Mouse (Mus musculus) erythroblast, adult 5-6 weeks (primary cell): Measurements from ENCODE around the gene Zfp385c. TPM values are rescaled to one million over a fixed set of nuclear protein-coding genes. Genes with fewer than 3 reads are reported as not detected.
A peak's percentile ranks its signal among the peaks of the same experiment; 100 is the strongest.

Experiments
- ATAC-seq: replicated peaks from 2 replicates; pipeline ENCODE4 v1.8.0; 2016; ENCODE audit warnings: moderate number of reproducible peaks, mild to moderate bottlenecking, moderate TSS enrichment, inconsistent platforms; ENCODE audit not compliant: poor library complexity, low FRiP score, severe bottlenecking
- total RNA-seq, 2 experiments: library from RNA; stranded (forward) in 1 of 2; stranded (reverse) in 1 of 2; fragments of 150-400 nt in 1 of 2; fragments of 200-764, 138-1000 nt in 1 of 2; gene quantifications; 2 replicates each; pipeline versions ENCODE4 v1.2.3 to v1.2.4; 2015 to 2017; ENCODE audit warnings: low replicate concordance in 2 of 2

Zfp385c gene
- total RNA-seq (2015; ENCODE audit: low replicate concordance) (0.63 TPM in 1 of 2 replicates, not detected in the other), total RNA-seq (2017; ENCODE audit: low replicate concordance) (not detected in 2 replicates)

DNA sequence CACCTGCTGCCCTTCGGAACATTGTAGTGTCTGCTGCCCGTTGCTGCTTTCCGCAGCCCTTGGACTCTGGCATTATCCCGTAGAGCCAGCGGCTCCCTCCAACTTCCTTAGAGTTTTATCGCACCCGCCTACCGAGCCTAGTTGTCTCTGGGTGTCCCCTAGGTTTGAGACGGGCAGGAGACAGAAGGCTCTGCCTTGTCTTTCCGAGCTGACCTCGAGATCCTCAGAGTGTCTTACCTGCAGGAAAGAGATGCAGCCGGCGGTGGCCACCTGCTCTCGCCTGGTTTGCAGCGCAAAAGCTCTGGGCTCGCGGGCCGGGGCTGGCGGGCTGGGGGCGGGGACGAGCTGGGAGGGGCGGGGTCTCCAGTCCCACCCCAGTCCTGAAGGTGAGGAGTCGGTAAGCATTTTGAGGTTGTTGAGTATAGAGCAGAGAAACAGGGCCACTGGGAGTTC is at the start of gene Zfp385c:
Gene Zfp385c (minus strand): TSS at position 292 of the 453 bp plus-strand sequence.
- no peak for ATAC-seq

DNA sequence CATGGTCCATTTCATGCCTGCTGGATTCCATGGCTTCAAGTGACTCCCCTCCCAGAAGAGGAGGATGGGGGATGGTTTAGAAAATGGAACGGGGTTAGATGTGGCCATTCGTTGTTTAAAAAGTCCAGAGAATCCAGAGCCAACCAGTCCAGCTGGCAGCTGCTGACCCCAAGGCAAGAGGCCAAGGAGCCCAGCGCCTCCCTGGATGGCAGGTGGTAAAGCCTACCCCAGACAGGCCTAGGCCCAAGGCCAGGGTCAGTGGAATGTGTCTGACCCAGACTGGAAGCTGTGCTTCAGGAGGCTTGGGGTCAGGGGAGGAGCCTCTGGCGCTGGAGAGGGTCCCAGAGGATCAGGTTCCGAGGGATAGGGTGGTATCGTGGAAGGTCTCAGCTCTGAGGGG is 49.1 kb upstream of the Zfp385c start:
- no peak for ATAC-seq

DNA sequence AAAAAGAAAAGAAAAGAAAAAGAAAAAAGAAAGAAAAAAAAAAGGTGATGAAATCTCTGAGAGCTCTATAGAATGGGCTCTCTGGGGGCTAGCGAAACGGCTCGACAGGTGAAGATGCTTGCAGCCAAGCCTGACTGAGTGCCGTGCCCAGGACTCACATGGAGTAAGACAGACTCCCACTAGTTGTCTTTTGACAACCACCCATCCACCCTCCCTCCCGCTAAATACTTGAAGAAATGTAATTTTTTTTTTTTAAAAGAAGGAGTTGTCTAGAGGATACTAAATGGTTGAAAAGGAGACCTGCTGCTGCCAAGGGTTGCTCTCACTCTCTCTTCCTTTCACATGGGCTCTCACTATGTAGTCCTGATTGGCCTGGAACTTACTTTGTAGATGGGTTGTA is 46.5 kb upstream of the Zfp385c start:
- no peak for ATAC-seq

DNA sequence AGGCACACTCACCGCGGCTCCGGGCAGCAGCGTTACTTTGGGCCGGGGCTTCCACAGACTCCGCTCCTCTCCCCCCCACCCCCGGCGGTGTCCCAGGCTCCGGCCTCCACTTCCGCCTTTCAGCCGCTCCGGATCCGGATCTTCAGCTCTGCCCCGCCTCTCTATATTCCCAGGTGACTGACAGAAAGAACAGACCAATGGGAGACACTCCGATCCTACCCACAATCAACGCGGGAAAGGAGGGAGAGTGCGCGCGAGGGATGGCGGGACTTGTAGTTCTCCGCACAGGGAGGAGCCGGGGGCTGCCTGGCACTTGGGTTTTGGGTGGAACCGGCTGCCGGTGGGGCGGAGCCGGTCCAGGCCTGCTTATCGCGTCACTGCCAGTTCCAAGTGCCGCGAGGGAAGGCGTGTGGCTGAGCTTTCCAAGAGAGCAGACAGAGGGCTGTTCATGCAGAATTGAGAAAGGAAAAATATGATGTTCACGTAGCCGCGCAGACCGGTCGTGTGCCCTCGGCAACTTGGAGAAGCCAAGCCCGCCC is 45.9 kb upstream of the Zfp385c start, which contains the start of gene Rab5c:
Gene Rab5c (minus strand): TSS at position 150 of the 539 bp plus-strand sequence.
- peak; percentile 89 for ATAC-seq

DNA sequence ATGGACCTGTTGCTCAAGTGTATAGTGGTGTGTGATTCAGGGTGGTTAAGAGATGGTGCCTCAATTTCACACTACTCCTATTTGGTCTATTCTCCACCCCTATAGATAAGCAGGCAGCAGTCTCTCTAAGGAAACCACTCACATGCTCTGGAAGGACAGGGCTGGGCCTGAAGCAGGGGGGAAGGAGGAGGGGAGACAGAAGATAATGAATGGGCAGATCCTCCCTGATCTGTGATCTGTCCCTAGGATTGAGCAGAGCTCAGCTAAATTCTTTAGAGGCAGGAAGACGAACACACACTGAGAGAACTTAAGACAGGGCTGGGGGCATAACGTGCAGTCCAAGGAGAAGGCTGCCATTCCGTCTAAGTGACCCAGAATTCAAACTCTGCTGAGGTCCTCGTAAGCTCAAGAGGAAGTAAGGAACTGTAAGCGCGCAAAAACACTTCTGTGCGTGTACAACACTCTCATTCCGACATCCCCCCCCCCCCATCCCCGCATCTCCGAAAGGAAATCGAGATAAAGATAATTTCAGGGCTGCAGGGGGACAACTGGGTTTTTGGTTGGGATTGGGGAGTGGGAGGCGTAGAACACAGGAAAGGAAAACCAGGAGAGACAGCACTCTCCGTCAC is 45.0 kb upstream of the Zfp385c start:
- peak; percentile 56 for ATAC-seq

DNA sequence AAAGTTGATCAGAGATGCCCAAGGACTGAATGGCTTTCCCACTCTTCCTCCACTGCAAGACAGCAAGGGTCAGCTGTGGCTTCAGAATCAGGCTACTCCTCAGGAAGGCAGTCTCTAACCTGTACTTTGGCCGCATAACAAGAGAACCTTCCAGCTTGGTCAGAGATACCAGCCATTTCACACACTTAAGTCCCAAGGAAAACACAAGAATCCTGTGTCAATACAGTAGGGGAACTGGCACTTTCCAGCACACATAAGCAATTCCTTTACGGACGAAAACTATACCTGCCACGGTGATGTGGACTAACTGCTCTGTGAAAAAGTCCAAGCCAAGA is 44.5 kb upstream of the Zfp385c start:
- no peak for ATAC-seq

DNA sequence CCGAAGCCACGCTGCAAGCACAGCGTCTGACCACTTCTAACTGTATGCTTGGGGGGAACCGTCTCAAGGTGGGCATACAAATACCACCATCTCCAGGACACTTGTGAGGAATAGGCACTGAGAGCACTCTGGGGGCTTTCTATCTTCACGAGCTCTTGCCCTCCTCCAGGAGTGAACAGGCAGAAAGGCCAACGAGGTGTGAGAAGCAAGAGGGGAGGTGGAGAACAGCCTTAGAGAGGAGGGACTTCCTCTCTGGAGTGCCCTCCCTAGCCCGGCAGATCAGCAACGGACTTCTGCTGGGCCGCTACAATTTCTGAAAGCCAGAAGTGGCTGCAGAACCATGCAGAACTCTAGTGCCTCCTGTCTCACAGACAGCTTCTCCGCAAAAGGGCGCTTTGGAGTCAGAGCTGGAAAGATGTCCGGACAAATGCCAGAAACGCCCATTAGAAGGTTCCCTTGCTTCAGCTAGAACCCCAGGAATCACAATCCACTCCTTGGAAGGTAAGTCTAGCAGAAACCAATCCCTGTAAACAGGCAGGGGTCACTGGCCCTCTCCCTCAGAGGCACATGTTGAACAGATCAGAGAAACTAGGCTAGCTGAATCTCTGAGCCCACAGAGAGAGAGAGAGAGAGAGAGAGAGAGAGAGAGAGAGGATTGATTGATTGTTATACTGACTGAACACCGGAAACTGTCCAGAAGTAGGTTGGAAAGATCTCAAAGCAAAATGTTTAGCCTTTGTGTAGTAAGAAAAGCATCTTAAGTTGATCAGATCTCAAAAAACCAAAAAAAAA is 43.9 kb upstream of the Zfp385c start:
- ATAC-seq, result peak; percentile 28

DNA sequence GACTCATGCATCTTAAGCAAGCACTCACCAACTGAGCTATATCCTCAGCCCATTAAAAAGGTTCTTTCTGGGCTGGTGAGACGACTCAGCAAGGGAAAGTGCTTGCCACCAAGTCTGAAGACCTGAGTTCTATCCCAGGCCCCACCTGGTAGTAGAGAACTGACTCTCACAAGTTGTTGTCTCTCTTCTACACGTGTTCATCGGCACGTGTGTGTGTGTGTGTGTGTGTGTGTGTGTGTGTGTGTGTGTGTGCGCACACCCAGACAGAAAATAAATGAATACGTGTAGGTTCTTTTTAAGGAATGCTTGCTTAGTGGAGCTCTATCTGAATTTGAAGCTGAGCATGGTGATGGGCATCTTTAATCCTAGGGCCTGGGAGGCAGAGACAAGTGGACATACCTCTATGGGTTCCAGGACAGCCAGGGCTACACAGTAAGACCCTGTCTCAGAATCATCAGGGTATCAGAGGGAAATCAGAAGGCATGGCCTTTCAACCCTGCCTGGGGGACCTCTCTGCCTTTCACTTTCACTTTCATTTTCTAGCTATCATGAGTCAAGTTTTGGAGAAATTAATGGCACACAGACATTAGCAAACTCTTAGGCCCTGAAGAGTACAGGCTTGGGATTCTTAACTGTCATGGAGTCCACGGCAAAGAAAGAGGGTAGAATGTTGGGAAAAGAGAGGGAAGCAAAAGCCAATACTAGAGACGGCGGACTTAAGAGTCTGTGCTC is 43.0 kb upstream of the Zfp385c start:
- no peak for ATAC-seq

DNA sequence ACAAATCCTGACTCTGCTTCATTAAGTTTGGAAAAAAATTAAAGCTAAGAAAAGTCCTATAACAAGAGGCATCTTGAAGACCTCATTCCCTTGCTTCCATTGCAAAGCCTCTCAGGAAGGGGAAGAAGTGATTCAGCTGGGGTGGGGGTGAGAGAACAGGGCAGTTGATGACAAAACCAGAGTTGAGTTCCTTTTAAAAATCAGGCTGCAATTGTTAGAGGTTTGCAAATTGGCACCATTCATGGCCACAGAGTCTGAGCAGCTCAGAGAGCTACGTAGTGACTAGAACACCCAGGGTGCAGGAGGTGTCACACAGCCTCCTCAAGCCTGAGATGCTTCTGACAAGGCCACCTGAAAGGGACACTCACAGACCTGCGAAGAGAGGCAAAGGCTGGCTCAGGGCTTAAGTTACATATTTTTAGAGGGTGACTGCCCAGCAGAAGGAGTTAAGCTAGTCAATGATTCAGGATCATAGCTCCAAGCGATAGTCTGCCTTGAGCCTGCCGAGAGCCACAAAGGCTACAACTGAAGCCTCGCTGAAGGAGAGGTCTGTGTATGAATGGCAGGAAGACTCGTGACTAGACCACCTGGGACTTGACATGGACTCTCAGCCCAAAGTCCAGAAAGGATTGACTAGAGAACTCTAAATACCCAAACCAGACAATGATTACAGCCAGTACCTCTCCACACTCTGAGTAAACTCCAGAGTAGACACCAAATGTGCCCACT is 38.4 kb upstream of the Zfp385c start:
- ATAC-seq, result no peak

DNA sequence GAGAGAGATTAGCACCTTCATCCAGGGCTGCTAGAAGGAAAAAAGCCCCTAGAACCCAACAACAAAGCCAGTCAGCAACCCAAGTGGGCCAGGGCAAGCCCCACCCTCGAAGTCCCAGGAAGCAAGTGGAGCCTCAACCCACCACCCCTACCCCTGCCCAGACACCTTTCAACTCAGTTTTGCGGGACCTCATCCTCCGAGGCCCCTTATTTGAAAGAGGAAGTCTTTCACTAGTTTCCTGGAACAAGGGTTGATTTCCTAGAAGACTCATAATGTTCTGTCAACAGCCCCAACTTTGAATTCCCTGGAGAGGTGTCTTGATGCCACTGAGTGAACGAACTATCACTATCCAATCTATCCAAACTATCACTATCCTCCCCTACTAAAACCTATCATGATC is 37.7 kb upstream of the Zfp385c start:
- no peak for ATAC-seq

DNA sequence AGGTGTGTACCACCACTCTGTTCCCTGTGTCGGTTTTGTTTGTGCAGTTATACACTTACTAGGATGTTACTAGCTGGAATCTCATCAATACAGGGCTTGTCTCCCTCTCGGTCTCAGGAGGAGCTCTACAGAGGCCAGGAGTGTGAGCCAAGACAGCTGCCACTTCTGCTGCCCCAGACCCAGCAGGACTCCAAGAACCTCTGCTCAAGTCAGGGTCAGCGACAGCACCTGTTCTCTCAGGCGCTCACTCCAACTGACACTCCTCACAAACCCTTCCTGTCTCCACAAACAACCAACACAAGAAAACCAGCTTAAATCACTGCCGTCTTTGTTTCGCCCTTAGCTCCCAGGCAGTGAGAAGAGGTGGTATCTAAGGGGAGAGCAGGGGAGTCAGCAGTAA is 36.3 kb upstream of the Zfp385c start:
- no peak for ATAC-seq

DNA sequence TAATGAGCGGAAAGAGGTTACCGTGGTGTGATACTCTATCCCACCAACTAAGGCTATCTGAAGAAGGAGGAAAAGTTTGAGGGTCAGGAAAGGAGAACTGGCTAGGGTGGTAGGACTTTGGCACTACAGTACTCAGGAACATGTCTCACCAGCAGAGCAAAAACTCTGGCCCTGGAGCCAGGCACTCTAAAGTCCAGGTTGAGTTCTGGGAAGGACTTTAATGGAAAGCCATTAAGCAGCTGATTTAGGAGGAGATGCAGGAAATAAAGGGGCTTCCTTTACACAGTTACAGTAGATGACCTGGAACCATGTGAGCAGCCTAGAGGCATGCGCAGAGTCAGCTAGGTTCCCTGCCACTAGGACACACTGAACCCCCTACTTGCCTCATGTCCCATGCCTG is 34.9 kb upstream of the Zfp385c start:
- no peak for ATAC-seq

DNA sequence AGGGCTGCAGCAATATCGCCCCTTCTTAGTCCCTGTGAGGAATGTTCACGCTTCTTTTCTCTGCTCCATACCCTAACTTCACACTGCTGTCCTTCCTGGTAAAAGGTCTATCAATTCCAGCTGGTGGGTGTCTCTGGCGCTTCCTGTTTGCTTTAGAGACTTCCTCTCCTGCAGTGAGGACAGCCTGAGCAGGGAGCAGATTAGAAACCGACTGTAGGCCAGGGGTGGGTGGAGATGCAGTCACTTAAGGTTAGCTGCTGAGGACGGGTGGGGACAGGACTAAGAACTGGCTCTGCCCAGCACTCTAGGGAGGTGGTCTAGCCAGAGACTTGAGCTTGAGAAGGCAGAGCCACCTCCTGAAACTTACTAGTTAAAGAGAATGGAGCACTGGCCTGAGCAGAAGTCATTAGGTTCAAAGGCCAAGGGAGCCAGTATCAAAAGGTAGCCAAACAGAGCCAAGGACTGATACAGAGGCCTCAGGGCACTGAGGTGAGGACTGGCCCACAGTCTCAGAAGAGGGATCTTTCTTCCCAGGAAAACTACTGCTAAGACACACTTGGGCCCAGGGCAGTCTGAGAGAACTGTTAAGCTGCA is 32.8 kb upstream of the Zfp385c start:
- ATAC-seq, result 0 out of 2 replicates have a peak, but pooled peaks have one; percentile 16

DNA sequence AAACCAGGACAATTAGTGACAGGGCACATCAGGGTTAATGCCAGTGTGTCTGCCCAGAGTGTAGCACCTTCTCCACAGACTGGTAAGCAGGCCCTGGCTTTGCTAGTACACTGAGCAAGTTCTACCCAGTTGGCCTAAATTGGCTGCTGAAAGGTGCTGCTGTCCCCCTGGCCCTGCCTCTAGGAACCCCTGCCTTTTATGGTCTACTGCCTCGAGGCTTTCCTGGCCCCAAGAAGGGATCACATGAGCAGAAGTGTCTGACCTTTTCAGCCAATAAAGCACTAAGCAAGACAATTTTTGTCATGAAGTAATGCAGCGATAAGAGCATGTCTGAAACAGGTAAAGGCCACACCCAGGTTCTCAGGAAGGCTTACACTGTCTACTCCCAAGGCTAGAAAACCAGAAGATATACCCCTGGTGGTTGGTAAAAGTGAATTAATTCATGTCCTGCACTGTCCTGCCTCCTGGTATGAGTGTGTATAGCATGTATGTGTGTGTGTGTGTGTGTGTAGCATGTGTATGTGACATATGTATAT is 30.3 kb upstream of the Zfp385c start:
- 0 out of 2 replicates have a peak, but pooled peaks have one; percentile 1 for ATAC-seq

DNA sequence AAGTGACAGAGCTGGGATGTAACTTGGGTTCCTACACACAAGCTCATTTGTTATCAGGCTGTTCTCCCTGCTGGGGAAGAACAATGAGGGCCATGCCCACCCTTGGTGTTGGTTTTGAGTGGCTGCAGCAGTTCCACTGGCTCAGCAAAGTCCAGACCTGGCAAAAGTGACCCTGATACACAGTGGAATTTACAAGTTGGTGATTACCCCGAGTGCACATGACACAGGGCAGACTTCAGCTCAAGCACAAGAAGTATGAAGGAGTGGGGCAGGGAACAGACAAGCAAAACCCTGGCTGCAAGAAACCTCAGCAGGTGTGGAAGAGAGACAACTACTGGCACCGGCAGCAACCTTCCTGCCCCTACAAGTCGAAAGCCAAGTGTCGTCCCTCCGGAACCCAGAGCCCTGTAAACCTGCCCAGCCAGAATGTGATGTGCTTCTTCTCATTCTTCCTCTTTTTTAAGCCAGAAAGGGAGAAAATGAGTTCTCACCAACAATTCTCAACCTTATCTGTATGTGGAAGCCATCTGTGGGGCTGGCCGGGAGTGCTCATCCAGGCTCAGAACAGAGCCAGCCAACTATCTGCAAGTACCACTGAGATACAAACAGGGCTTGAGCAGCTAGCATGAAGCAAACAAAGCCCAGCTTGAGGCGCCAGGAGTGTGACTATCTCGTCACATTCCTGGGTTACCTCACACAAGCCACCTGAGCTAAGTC is 29.7 kb upstream of the Zfp385c start:
- peak; percentile 44 for ATAC-seq

DNA sequence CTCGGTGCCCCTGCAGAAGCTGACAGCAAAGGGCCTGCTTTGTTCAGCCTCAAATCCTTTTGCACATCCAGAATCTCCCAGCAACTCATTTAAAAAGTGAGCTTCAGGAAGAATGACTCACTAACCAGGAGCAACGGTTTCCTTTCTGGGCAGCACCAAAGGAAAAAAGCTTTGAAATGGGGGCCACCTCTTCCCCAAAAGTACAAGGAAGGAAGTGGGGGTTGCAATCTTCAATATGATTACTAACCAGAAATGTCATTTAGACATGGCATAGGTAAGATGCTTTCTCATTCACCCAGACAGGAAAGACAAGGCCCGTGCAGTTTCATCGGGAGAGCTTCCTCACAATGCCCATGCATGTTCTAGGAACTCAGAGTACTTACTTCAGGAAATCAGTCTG is 29.0 kb upstream of the Zfp385c start:
- no peak for ATAC-seq

DNA sequence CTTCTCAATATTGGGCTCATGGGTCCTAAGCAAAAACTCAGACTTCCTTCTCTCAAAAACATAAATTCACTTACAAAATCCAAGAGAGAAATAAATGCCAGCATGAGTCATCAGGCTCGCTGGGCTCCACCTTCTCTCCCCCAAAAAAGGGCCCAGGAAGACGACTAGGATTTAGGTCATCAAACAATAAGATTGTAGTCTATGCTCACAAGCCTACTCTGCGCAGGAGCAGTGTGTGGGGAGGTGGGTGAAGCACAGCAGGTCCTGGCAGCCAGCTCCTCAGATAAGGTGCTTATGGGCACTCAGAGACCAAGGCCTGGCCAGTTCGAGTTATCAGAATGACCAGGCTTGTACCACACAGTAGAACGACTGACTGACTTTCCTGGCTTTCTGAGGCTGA is 28.1 kb upstream of the Zfp385c start:
- no peak for ATAC-seq

DNA sequence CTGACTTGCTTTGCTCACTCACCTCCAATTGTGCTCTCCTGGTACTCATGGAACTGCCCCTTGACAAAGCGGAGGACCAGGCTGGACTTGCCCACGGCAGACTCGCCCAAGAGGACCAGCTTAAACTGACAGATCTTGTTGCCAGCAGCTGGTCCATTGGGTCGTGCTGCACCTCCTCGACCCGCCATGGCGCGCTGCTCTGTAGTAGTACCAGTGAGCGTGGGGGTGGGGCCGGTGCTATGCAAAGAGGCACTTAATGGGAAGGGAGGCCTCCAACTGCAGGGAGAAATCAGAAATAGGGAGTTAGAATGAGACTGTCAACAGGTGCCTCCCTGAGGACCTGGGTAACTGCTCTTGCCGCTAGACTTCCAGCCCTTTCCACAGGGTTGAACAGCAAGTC is 27.6 kb upstream of the Zfp385c start:
- no peak for ATAC-seq
